In the genomic region with DNA sequence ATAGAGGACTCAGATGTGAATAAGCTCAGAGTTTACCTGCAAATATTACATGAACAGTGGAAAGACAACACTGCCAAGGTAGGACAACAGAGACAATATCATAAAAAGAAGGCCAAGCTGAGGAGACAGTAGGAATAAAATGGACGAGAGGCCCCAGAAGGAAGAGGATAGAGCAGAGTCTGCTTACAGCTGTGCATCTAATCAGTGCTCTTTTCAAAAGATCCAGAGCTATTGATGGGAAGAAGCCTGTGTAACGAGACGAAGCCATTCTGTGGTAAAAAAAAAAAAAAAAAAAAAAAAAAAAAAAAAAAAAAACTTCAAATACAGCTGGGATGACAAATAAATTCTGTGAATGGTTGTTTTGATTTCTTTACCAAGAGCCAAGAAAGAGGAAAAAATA, we compare ENCODE assay signal across 21 mouse cellular contexts.
DNase-seq lines count a peak whose midpoint lies in the region; ATAC-seq and TF ChIP-seq lines count a peak whose summit lies in the region.
"Had no signal": no experiment of that assay in that cellular context is flagged by ENCODE, and none has a peak within 500 bp of the region (broad histone marks: within the 10 kb centered on the region; RNA-seq: fewer than 3 reads in every experiment).

No protein-coding gene starts in this region.

- H3K27me3 ChIP-seq in forebrain, embryonic 14.5 days (replicated peaks; ENCODE audit: control insufficient read depth, insufficient read depth, low read length), result no peaks in the 10 kb centered on the region
- H3K27me3 ChIP-seq in forebrain, embryonic 15.5 days, result no peaks in the 10 kb centered on the region
- H3K27me3 ChIP-seq in forebrain, postnatal 0 days (ENCODE audit: insufficient read depth, low read length), result no peaks in the 10 kb centered on the region
- H3K27me3 ChIP-seq in forebrain, embryonic 10.5 days (ENCODE audit: poor library complexity, severe bottlenecking), result no peaks in the 10 kb centered on the region
- H3K27me3 ChIP-seq: embryonic facial prominence, embryonic 13.5 days; embryonic facial prominence, embryonic 15.5 days had no signal

- peak; percentile 22 for DNase-seq in forebrain, embryonic 14.5 days (ENCODE audit: low spot score)
- DNase-seq in forebrain, postnatal 0 days, result no peak
- DNase-seq in forebrain, embryonic 10.5 days (ENCODE audit: extremely low spot score, low spot score), result no peak
- DNase-seq in brain, adult 2 months (ENCODE audit: low read depth, low spot score), result peak; percentile 6
- peak; percentile 35 for DNase-seq in brain, embryonic 14.5 days (ENCODE audit: low read depth)
- no peak for DNase-seq in right cerebral cortex, postnatal 14 days
- DNase-seq: adrenal gland, adult 2 months; adrenal gland, postnatal 10 days; adrenal gland, postnatal 25 days; cerebellum, adult 11 months; cerebellum, adult 18-20 months; cerebellum, adult 8-10 months; cerebellum, adult 9-11 months; cerebellum, postnatal 14 days; cerebellum, postnatal 36 days; embryo, embryonic 11 days; gastrocnemius, adult 2 months had no signal

- ATAC-seq in forebrain, embryonic 14.5 days, result 0 out of 2 replicates have a peak, but pooled peaks have one; percentile 42
- no peak for ATAC-seq in forebrain, embryonic 15.5 days (replicated peaks)
- peak; percentile 54 for ATAC-seq in forebrain, postnatal 0 days

- no peak for TF ChIP-seq POLR2A in brain, embryonic 14.5 days (IDR thresholded peaks at IDR 0.05; ENCODE audit: borderline replicate concordance, extremely low read depth, insufficient read depth, insufficient read length, poor library complexity, severe bottlenecking)

- H3K27ac ChIP-seq in forebrain, embryonic 14.5 days (ENCODE audit: low read depth, low read length), result no peak overlapping the region
- H3K27ac ChIP-seq in forebrain, embryonic 15.5 days (replicated peaks), result no peak overlapping the region
- no peak overlapping the region for H3K27ac ChIP-seq in forebrain, postnatal 0 days (ENCODE audit: low read depth, low read length)
- no peak overlapping the region for H3K27ac ChIP-seq in forebrain, embryonic 10.5 days
- H3K27ac ChIP-seq: embryonic facial prominence, embryonic 13.5 days; embryonic facial prominence, embryonic 15.5 days; gastrocnemius, adult 2 months had no signal

- no peak overlapping the region for H3K9ac ChIP-seq in forebrain, embryonic 14.5 days (ENCODE audit: low read length)
- no peak overlapping the region for H3K9ac ChIP-seq in forebrain, embryonic 15.5 days (replicated peaks)
- H3K9ac ChIP-seq in forebrain, postnatal 0 days, result no peak overlapping the region
- H3K9ac ChIP-seq: embryonic facial prominence, embryonic 13.5 days; embryonic facial prominence, embryonic 15.5 days had no signal

- 15% methylated on average over 3 of the region's 3 CpGs for WGBS in forebrain, embryonic 14.5 days
- 35% methylated on average over 3 of the region's 3 CpGs for WGBS in forebrain, embryonic 15.5 days
- 20% methylated on average over 3 of the region's 3 CpGs for WGBS in forebrain, postnatal 0 days
- 44% methylated on average over 3 of the region's 3 CpGs for WGBS in forebrain, embryonic 10.5 days

- H3K4me3 ChIP-seq in forebrain, embryonic 14.5 days (ENCODE audit: low read depth, low read length), result no peak overlapping the region
- H3K4me3 ChIP-seq in forebrain, embryonic 15.5 days, result no peak overlapping the region
- no peak overlapping the region for H3K4me3 ChIP-seq in forebrain, postnatal 0 days (ENCODE audit: low read depth, low read length)
- no peak overlapping the region for H3K4me3 ChIP-seq in forebrain, embryonic 10.5 days
- H3K4me3 ChIP-seq: embryonic facial prominence, embryonic 13.5 days; embryonic facial prominence, embryonic 15.5 days; erythroblast, embryonic 14.5 days; gastrocnemius, adult 2 months had no signal

- no peaks in the 10 kb centered on the region for H3K4me1 ChIP-seq in forebrain, embryonic 14.5 days (ENCODE audit: control insufficient read depth, insufficient read depth, low read length)
- H3K4me1 ChIP-seq in forebrain, embryonic 15.5 days, result no peaks in the 10 kb centered on the region
- no peaks in the 10 kb centered on the region for H3K4me1 ChIP-seq in forebrain, postnatal 0 days (ENCODE audit: insufficient read depth)
- H3K4me1 ChIP-seq in forebrain, embryonic 10.5 days, result no peaks in the 10 kb centered on the region
- H3K4me1 ChIP-seq: embryonic facial prominence, embryonic 13.5 days; embryonic facial prominence, embryonic 15.5 days had no signal

- H3K9me3 ChIP-seq in forebrain, embryonic 14.5 days (replicated peaks; ENCODE audit: control insufficient read depth, low read length), result no peaks in the 10 kb centered on the region
- H3K9me3 ChIP-seq in forebrain, embryonic 15.5 days, result no peaks in the 10 kb centered on the region
- no peaks in the 10 kb centered on the region for H3K9me3 ChIP-seq in forebrain, postnatal 0 days (ENCODE audit: low read length)
- H3K9me3 ChIP-seq in forebrain, embryonic 10.5 days, result no peaks in the 10 kb centered on the region
- H3K9me3 ChIP-seq: embryonic facial prominence, embryonic 13.5 days; embryonic facial prominence, embryonic 15.5 days had no signal

- H3K4me2 ChIP-seq in forebrain, embryonic 14.5 days (ENCODE audit: low read length), result no peak overlapping the region
- no peak overlapping the region for H3K4me2 ChIP-seq in forebrain, embryonic 15.5 days (replicated peaks)
- no peak overlapping the region for H3K4me2 ChIP-seq in forebrain, postnatal 0 days (ENCODE audit: low read depth)
- H3K4me2 ChIP-seq: embryonic facial prominence, embryonic 13.5 days; embryonic facial prominence, embryonic 15.5 days had no signal

- TF ChIP-seq CTCF in forebrain, postnatal 0 days (IDR thresholded peaks at IDR 0.05; ENCODE audit: low read depth), result no peak
- no peak for TF ChIP-seq CTCF in brain, embryonic 14.5 days (IDR thresholded peaks at IDR 0.05; ENCODE audit: borderline replicate concordance, extremely low read depth, insufficient read depth, insufficient read length)

- H3K36me3 ChIP-seq in forebrain, embryonic 14.5 days (ENCODE audit: control insufficient read depth, insufficient read depth, low read length), result no peaks in the 10 kb centered on the region
- H3K36me3 ChIP-seq in forebrain, embryonic 15.5 days, result no peaks in the 10 kb centered on the region
- H3K36me3 ChIP-seq in forebrain, postnatal 0 days (ENCODE audit: insufficient read depth), result no peaks in the 10 kb centered on the region
- H3K36me3 ChIP-seq in forebrain, embryonic 10.5 days (replicated peaks), result no peaks in the 10 kb centered on the region
- H3K36me3 ChIP-seq: embryonic facial prominence, embryonic 13.5 days; embryonic facial prominence, embryonic 15.5 days had no signal

Comparison
In these comparisons a context has a peak if more than half of its experiments do, and no peak if none do; other contexts are left out.
1. DNase-seq: peak in forebrain, embryonic 14.5 days (single experiment), brain, adult 2 months (single experiment) and brain, embryonic 14.5 days (single experiment); none in forebrain, postnatal 0 days (single experiment), forebrain, embryonic 10.5 days (single experiment) and right cerebral cortex, postnatal 14 days (single experiment).